Mouse (Mus musculus) right cerebral cortex, postnatal 25 days (tissue): Measurements from ENCODE around the gene Man2a1.

ENCODE experiments used
- DNase-seq: peaks from one replicate; pipeline ENCODE4 v3.0.0; 2022

Man2a1 gene

DNA sequence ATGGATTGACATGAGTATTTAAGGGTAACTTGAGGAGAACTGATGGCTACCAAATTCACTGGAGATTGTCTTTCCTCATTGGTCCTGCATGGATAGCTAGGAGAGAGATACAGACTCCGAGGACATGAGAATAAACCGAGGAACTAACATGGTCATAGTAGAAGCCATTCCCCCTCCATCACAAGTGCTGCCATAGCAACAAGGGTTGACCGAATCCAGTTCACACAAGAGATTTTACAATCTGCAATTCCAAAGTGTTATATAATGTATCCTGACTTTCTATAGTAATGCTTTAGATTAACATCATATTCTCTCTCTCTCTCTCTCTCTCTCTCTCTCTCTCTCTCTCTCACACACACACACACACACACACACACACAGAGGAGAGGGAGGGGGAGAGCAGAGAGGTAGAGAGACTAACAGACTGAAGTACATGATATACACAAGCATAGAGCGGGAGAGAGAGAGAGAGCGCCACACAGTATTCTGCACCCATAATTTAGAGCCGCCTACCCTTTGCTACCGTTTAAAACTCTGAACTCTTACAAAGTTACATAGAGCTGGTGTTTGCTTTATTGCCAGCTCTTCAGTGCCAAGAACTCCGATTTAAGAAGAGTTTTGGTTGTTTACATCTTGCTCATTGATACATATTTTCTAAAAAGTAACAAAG, 37.5 kb downstream of the Man2a1 start:
- DNase-seq = no peak

- no peak for DNase-seq
Measured at GRCm38 (mm10) chr17:64641376-64641775, 40.8 kb downstream of the Man2a1 start.

DNA sequence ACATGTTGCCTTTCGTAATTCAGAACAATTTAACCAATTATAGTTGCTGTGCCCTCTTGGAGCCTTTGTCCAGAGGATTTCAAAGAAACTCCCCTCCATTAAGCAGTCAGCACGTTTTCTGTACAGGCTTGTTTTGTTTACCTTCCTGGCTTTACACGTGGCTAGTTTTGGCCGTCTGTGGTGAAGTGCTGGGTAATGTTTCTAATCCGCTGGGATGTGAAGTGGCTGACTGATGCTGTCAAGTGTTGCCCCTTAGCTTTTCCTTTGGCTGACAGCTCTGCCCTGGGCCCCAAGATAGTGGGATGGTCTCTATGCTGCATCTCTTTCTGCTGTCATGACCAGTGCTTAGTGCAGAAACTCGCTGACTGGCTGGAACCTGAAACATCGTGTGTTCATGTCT, 43.1 kb downstream of the Man2a1 start:
- DNase-seq = no peak

GRCm38 (mm10) chr17:64644888-64645605, 44.5 kb downstream of the Man2a1 start:
- no peak for DNase-seq

DNA sequence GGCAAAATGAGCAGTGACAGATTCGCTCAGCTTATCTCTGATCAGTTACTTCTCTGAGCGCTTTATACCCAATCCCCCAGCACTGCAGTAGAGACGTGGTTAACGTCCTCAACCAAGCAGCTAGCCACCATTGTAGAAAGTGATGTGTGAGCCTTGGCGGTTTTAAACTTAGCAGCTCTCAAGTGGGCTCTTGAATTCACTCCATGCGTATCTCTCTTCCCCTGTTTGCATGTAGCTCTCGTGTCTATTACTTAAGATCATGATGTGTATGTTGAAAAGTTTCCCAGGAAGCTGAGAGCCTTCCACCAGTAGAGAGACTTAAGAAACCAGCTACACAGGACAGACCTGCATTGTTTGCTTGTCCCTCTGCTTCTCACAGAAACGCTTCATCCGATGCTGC, 46.9 kb downstream of the Man2a1 start:
- no peak for DNase-seq

- DNase-seq = no peak
Measured at GRCm38 (mm10) chr17:64650702-64651101, 50.2 kb downstream of the Man2a1 start.

DNA sequence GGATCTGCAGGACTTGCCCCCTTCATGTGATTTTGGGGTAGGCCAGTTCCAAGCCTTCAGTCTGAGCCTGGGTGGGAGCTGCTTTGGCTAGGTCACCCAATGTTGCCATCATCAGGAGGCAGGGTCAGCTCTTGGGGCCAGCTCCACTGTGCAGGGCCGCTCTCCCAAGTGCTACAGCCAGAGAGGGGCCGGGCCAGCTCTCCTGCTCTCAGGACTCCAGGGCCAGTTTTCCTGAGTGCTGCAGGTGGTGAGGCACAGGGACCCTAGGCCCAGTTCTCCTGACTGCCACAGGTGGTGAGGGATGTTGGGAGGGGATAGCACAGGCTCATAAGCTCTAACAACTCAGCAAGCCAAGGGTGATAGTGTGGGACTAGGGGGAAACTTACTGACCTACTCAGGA, 53.1 kb downstream of the Man2a1 start:
- no peak for DNase-seq

GRCm38 (mm10) chr17:64659682-64660081, 59.1 kb downstream of the Man2a1 start:
- no peak for DNase-seq

GRCm38 (mm10) chr17:64666518-64666917, 66.0 kb downstream of the Man2a1 start:
- no peak for DNase-seq

DNA sequence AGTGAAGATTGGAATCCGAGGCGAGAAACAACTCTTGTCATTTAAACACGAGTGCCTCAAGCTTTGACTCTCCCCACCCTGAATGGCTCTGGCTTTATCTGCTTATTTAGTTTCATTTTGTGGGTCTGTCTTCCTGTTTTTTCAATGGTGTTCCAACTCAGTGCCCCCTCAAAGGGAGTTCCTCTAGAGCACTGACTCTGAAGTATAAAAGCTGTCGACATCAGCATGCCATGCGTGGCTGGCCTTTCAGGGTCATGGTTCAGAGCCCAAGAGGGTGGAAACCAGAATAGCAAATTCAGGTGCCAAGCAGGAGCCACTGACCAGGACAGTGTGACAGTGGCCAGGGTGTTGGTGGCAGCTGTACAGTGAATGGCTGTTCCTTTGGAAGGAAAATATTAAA, 68.0 kb downstream of the Man2a1 start:
- no peak for DNase-seq

DNA sequence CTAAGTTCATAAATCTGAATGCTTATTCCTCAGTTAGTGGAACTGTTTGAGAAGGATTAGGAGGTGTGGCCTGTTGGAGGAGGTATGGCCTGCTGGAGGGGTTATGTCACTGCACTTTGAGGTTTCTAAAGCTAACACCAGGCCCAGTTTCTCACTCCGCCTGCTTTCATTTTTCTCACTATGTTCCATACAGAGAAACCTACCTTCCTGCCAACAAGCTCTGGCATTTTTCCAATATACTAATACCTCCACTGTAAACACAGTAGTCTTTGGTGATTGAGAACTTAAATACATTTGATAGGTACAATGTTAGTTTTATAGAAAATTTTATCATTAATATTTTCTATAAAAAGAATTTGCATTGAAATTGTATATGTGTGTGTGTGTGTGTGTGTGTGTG, 73.9 kb downstream of the Man2a1 start:
- no peak for DNase-seq

GRCm38 (mm10) chr17:64674980-64675379, 74.4 kb downstream of the Man2a1 start:
- no peak for DNase-seq

GRCm38 (mm10) chr17:64676735-64677469, 76.4 kb downstream of the Man2a1 start:
- DNase-seq = no peak

- no peak for DNase-seq
Measured at GRCm38 (mm10) chr17:64681461-64681860, 80.9 kb downstream of the Man2a1 start.

GRCm38 (mm10) chr17:64681927-64682326, 81.4 kb downstream of the Man2a1 start:
- DNase-seq = no peak

- DNase-seq = no peak
Measured at GRCm38 (mm10) chr17:64684088-64684487, 83.6 kb downstream of the Man2a1 start.

- no peak for DNase-seq
Measured at GRCm38 (mm10) chr17:64685216-64685903, 84.8 kb downstream of the Man2a1 start.

GRCm38 (mm10) chr17:64689614-64690013, 89.1 kb downstream of the Man2a1 start:
- DNase-seq = no peak

GRCm38 (mm10) chr17:64697277-64697831, 96.8 kb downstream of the Man2a1 start:
- DNase-seq = no peak

- DNase-seq = no peak
Measured at GRCm38 (mm10) chr17:64698516-64698915, 98.0 kb downstream of the Man2a1 start.

DNA sequence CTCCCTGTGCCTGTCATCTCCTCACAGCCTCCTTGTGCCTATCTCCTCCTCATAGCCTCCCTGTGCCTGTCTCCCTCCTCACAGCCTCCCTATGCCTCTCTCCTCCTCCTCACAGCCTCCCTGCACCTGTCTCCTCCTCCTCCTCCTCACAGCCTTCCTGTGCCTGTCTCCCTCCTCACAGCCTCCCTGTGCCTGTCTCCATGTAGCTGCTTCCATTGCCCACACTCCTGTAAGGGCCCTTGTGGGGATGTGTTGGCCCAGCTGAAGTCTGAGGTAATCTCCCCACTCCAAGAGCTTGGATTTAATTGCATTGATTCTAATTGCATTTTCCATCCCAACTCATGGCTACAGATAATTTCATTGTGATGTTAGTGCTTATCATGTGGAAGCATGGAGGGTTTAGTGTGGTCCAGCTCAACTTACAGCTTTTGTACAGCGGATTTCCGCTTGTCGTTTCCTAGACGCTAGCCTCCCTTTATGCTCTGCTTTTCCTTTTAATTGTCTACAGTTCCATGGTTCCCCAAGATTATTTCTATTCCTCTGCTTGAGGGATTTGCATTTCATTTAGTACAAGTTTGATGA, 103.2 kb downstream of the Man2a1 start:
- DNase-seq = no peak

- DNase-seq = no peak
Measured at GRCm38 (mm10) chr17:64707529-64707928, 107.0 kb downstream of the Man2a1 start.

DNA sequence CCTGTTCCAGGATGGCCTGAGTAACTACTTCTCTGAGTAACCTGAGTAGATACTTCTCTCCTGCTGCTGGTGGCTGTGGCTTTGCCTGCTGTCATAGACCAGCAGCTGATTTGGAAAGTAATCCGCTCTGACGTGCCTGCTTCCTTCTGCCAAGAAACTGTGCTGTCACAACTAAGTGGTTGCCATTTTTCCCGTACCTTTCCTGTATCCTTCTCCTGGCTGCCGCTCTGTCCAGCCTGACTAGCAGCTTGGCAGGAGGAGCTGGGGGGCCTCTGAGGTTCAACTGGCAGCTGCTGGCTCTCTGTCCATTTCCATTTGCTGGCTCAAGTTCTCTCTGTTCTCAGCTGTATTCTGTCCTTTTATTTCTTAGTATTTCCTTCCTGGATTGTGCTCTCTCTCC, 115.8 kb downstream of the Man2a1 start:
- peak; percentile 19 for DNase-seq
